Mouse (Mus musculus) spleen, adult 2 months (tissue): ENCODE results near the gene Sprr2a2. TPM values are rescaled to one million over a fixed set of nuclear protein-coding genes. Genes with fewer than 3 reads are reported as not detected.
"Not testable (repeated sequence)": the region's sequence is repeated elsewhere in the genome, so short reads cannot be mapped to it uniquely, and the experiment has no call there.

ENCODE experiments used
- DNase-seq, 2 experiments: peaks; one replicate each; pipeline versions ENCODE4 v3.0.0 to v3.0.0-alpha.2; 2012 to 2021; ENCODE audit warnings: low spot score in 2 of 2, low read depth in 1 of 2
- H3K27ac ChIP-seq: fragments of 200-500 bp; 2 replicates; pipeline ENCODE4 v1.5.1; 2012; ENCODE audit warnings: low read length, inconsistent platforms; ENCODE audit not compliant: insufficient read depth
- H3K27me3 ChIP-seq: fragments of 200-500 bp; 2 replicates; pipeline ENCODE4 v1.6.1; 2012; ENCODE audit warnings: mild to moderate bottlenecking, moderate library complexity, low read length, inconsistent platforms; ENCODE audit not compliant: control insufficient read depth, insufficient read depth
- H3K36me3 ChIP-seq: fragments of 200-500 bp; 2 replicates; pipeline ENCODE4 v1.6.1; 2012; ENCODE audit warnings: mild to moderate bottlenecking, low read length, inconsistent platforms; ENCODE audit not compliant: control insufficient read depth, insufficient read depth
- H3K4me1 ChIP-seq: fragments of 200-500 bp; 2 replicates; pipeline ENCODE4 v1.6.1; 2011; ENCODE audit warnings: inconsistent platforms; ENCODE audit not compliant: control insufficient read depth, insufficient read depth, insufficient read length
- H3K4me3 ChIP-seq: fragments of 200-500 bp; 2 replicates; pipeline ENCODE4 v1.5.1; 2011; ENCODE audit warnings: mild to moderate bottlenecking, inconsistent platforms; ENCODE audit not compliant: insufficient read depth, insufficient read length; ENCODE audit errors: extremely low read depth
- WGBS: fragments of 180-500 bp; shearing (Covaris S2); methylation state at CpG from one replicate; pipeline ENCODE4 v1.1.7; 2018; 5-methylcytosine and 5-hydroxymethylcytosine counted together
- polyA plus RNA-seq: library from polyadenylated mRNA; depleted of rRNA; stranded (reverse); fragments of >200 nt; gene quantifications from 2 replicates; pipeline ENCODE4 v1.2.3, GENCODE M21; 2012; rRNA removed

Sprr2a2 gene
- polyA plus RNA-seq, 1 experiment, result 1.1 TPM

- H3K27ac ChIP-seq, H3K36me3 ChIP-seq, H3K27me3 ChIP-seq, H3K4me3 ChIP-seq, H3K4me1 ChIP-seq, DNase-seq: not testable (repeated sequence)
Measured at GRCm38 (mm10) chr3:92273504-92273903, 57.8 kb downstream of the Sprr2a2 start.

DNA sequence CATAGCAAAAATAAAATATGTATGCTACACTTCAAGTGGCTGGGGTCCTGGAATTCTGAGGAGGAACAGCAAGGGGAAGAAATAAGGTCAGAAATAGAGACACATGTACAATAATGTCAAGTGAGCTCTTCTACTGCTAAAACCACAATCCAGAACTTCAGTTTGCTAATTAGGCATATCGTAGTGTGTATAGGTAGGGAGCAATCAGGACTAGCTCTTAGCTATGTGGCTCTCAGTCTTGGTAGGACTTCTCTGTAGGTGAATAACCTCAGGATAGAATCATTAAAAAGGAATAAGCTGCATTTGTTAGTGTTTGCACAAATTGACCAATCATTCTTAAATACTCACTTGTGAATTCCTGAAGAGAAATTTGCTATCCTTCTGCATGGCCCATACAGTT lies 58.3 kb downstream of the Sprr2a2 start:
- DNase-seq, H3K4me1 ChIP-seq, H3K27me3 ChIP-seq, H3K36me3 ChIP-seq, H3K27ac ChIP-seq, H3K4me3 ChIP-seq: not testable (repeated sequence)
- WGBS, result no CpG with 5 or more reads among the region's 1 CpGs

DNA sequence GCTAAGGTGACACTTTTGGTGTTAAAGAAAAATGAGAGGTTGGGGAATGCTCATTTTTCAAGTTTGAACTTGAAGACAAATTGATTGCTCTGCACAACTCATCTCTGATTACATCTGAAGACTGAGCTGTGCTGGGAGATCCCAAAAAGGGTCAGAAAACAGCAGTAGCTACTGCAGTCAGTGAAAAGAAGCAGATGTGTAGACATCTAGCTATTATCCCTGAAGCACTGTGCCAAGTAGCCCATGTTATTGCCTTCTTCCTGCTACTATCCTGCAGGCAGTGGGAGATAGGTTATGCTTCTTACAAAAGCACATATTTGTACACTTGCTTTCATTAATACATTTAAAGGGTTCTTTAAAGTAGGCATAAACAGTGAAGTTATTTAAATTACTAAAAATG lies 63.9 kb downstream of the Sprr2a2 start:
- H3K4me3 ChIP-seq, H3K4me1 ChIP-seq, H3K36me3 ChIP-seq, H3K27ac ChIP-seq, DNase-seq, H3K27me3 ChIP-seq: not testable (repeated sequence)

GRCm38 (mm10) chr3:92280963-92281606 lies 65.4 kb downstream of the Sprr2a2 start:
- DNase-seq, H3K4me3 ChIP-seq, H3K27me3 ChIP-seq, H3K27ac ChIP-seq, H3K4me1 ChIP-seq, H3K36me3 ChIP-seq: not testable (repeated sequence)
- WGBS, result 73% methylated on average over 5 of the region's 12 CpGs

DNA sequence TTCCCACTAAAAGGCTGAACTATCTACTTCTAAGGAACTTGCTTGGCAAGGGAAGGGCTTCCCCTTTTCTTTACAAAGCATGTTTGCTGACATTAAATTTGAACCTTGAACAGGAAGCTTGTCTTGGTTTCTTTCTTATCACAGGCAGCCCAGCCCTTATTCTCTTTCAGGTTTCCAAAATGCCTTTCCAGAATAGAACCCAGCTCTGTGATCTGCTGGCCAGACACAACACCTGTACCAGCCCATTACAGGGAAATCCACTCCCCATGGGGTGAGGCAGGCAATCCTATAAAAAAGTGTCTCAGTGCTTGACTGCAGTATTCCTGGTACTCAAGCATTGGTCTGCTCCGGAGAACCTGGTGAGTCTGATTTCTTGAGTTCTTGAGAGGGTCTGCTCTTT lies 69.4 kb downstream of the Sprr2a2 start, which contains the start of gene Sprr2a3:
Gene Sprr2a3, plus strand, starts transcription at position 317 of the 400 bp plus-strand sequence.
- DNase-seq, H3K36me3 ChIP-seq, H3K4me3 ChIP-seq, H3K4me1 ChIP-seq, H3K27me3 ChIP-seq, H3K27ac ChIP-seq: not testable (repeated sequence)
- WGBS, result 94% methylated on average over 1 of the region's 1 CpGs

DNA sequence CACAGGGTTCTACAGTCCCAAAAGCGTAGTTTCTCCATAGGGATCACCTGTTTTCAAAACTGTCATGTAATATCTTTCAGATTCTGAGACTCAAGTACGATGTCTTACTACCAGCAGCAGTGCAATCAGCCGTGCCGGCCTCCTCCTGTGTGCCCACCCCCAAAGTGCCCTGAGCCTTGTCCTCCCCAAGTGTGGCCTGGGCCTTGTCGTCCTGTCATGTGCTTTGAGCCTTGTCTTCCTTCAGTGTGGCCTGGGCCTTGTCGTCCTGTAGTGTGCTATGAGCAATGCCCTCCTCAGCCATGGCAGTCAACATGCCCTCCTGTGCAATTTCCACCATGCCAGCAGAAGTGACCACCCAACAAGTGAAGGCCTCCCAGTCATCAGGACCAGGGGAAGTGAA lies 72.8 kb downstream of the Sprr2a2 start:
- H3K27ac ChIP-seq, H3K36me3 ChIP-seq, DNase-seq, H3K4me3 ChIP-seq, H3K27me3 ChIP-seq, H3K4me1 ChIP-seq: not testable (repeated sequence)
- WGBS, result 79% methylated on average over 3 of the region's 6 CpGs

Other genes with a start within 250 kb of the Sprr2a2 start
- gene Pglyrp3, start 201.3 kb upstream of the Sprr2a2 start, polyA plus RNA-seq, result not detected in 2 replicates
- 0.07 and 0.09 TPM in 2 replicates for gene Lor, start 132.8 kb upstream of the Sprr2a2 start, polyA plus RNA-seq
- not detected in 2 replicates for gene Prr9, start 92.0 kb upstream of the Sprr2a2 start, polyA plus RNA-seq
- gene Lelp1, start 73.2 kb upstream of the Sprr2a2 start, polyA plus RNA-seq, result not detected in 2 replicates
- not detected in 2 replicates for gene Sprr2a1, start 121 bp upstream of the Sprr2a2 start, polyA plus RNA-seq
- not detected in 2 replicates for gene Sprr2a3, start 69.5 kb downstream of the Sprr2a2 start, polyA plus RNA-seq
- not detected in 2 replicates for gene Sprr2b, start 100.7 kb downstream of the Sprr2a2 start, polyA plus RNA-seq
- not detected in 2 replicates for gene Sprr2d, start 123.2 kb downstream of the Sprr2a2 start, polyA plus RNA-seq
- gene Sprr2e, start 136.2 kb downstream of the Sprr2a2 start, polyA plus RNA-seq, result not detected in 2 replicates
- gene Sprr2f, start 149.3 kb downstream of the Sprr2a2 start, polyA plus RNA-seq, result not detected in 2 replicates
- not detected in 2 replicates for gene Sprr2h, start 169.8 kb downstream of the Sprr2a2 start, polyA plus RNA-seq
- gene Sprr2i, start 192.1 kb downstream of the Sprr2a2 start, polyA plus RNA-seq, result not detected in 2 replicates
- not detected in 2 replicates for gene Sprr2j-ps, start 202.2 kb downstream of the Sprr2a2 start, polyA plus RNA-seq
- 3.5 and 6.0 TPM in 2 replicates for gene Gm9774, start 213.5 kb downstream of the Sprr2a2 start, polyA plus RNA-seq
- not detected in 2 replicates for gene Sprr2k, start 216.7 kb downstream of the Sprr2a2 start, polyA plus RNA-seq
- not detected in 2 replicates for gene Sprr1b, start 222.9 kb downstream of the Sprr2a2 start, polyA plus RNA-seq
- gene Sprr3, start 242.8 kb downstream of the Sprr2a2 start, polyA plus RNA-seq, result not detected in 2 replicates